32 mouse cellular contexts compared by ENCODE assay signal in genomic region chr13:13162777-13163485, GRCm38 (mm10). TPM values are rescaled to one million over a fixed set of nuclear protein-coding genes. Genes with fewer than 3 reads are reported as not detected.
"Had no signal": no experiment of that assay in that cellular context is flagged by ENCODE, and none has a peak within 500 bp of the region (broad histone marks: within the 10 kb centered on the region; RNA-seq: fewer than 3 reads in every experiment).

No protein-coding gene starts in this region.

RNA-seq across cellular contexts. Expression of gene Prl2c5, which starts 19.6 kb away (rescaled TPM):
- total RNA-seq: gastrocnemius, adult 18-20 months; gastrocnemius, adult 8-10 months; gastrocnemius, postnatal 14 days; gastrocnemius, postnatal 36 days; heart, adult 2 months; heart, postnatal 10 days; heart, postnatal 25 days; heart, postnatal 4 days; layer of hippocampus, adult 2 months; layer of hippocampus, postnatal 10 days; layer of hippocampus, postnatal 25 days; left cerebral cortex, adult 2 months; left cerebral cortex, postnatal 14 days; left cerebral cortex, postnatal 36 days had no signal
- polyA plus RNA-seq: gonadal fat pad, adult 2 months; heart, adult 2 months; heart, embryonic 12.5 days; heart, embryonic 14.5 days; heart, embryonic 16.5 days; hindbrain, embryonic 10.5 days; hindbrain, embryonic 12.5 days; hindbrain, embryonic 14.5 days; hindbrain, embryonic 16.5 days; inflammation-experienced regulatory T-cells, adult 6 months; intestine, embryonic 15.5 days; intestine, postnatal 0 days; kidney, embryonic 14.5 days; kidney, embryonic 16.5 days; limb, embryonic 10.5 days; limb, embryonic 12.5 days; liver, embryonic 11.5 days; liver, embryonic 13.5 days; liver, embryonic 15.5 days had no signal
